Mouse (Mus musculus) forebrain, postnatal 0 days (tissue): ENCODE results near the gene Ddx50. TPM values are rescaled to one million over a fixed set of nuclear protein-coding genes. Genes with fewer than 3 reads are reported as not detected.

Experiments used
- ATAC-seq: fragments of 200-750 bp; cut with Nextera tagmentation; 2 replicates; pipeline ENCODE4 v1.8.0; 2017; ENCODE audit warnings: mild to moderate bottlenecking, moderate library complexity
- DNase-seq: peaks from one replicate; pipeline ENCODE4 v3.0.0-alpha.2; 2015
- H3K27ac ChIP-seq: fragments of 300-500 bp; sonication (generic); 2 replicates; pipeline ENCODE4 v1.5.1; 2014; ENCODE audit warnings: low read depth, mild to moderate bottlenecking, antibody characterized with exemption, low read length, moderate library complexity, mixed read lengths
- H3K27me3 ChIP-seq: fragments of 300-500 bp; sonication (generic); 2 replicates; pipeline ENCODE4 v1.6.1; 2014; ENCODE audit warnings: mild to moderate bottlenecking, low read length, mixed read lengths; ENCODE audit not compliant: insufficient read depth
- H3K36me3 ChIP-seq: fragments of 300-500 bp; sonication (generic); 2 replicates; pipeline ENCODE4 v1.6.1; 2014; ENCODE audit warnings: mild to moderate bottlenecking, moderate library complexity; ENCODE audit not compliant: insufficient read depth
- H3K4me1 ChIP-seq: fragments of 300-500 bp; sonication (generic); 2 replicates; pipeline ENCODE4 v1.6.1; 2014; ENCODE audit warnings: antibody characterized with exemption; ENCODE audit not compliant: insufficient read depth
- H3K4me2 ChIP-seq: fragments of 300-500 bp; sonication (generic); 2 replicates; pipeline ENCODE4 v1.6.1; 2014; ENCODE audit warnings: low read depth, mild to moderate bottlenecking, moderate library complexity
- H3K4me3 ChIP-seq: fragments of 300-500 bp; sonication (generic); 2 replicates; pipeline ENCODE4 v1.5.1; 2014; ENCODE audit warnings: low read depth, low read length, mixed read lengths
- H3K9ac ChIP-seq: fragments of 300-500 bp; sonication (generic); 2 replicates; pipeline ENCODE4 v1.6.1; 2014; ENCODE audit warnings: mild to moderate bottlenecking
- H3K9me3 ChIP-seq: fragments of 300-500 bp; sonication (generic); 2 replicates; pipeline ENCODE4 v1.6.1; 2016; ENCODE audit warnings: low read length
- CTCF ChIP-seq: sonication (generic); IDR thresholded peaks from 2 replicates; pipeline ENCODE4 v1.5.1; 2016; ENCODE audit warnings: antibody characterized with exemption, control low read depth, low read depth
- WGBS: fragments of 180-500 bp; shearing (Covaris S2); extraction: QIAGEN DNeasy Blood & Tissue Kit; methylation state at CpG from one replicate; pipeline ENCODE4 v1.1.7; 2014; 5-methylcytosine and 5-hydroxymethylcytosine counted together
- polyA plus RNA-seq: library from polyadenylated mRNA; unstranded; fragments of >200 nt; fragmentation: Nextera tagmentation; extraction: Ambion mirVana; gene quantifications from 2 replicates; pipeline ENCODE4 v1.2.1, GENCODE M21; 2015
- total RNA-seq: library from RNA; depleted of rRNA; stranded (reverse); fragments of >200 nt; gene quantifications from 2 replicates; pipeline ENCODE4 v1.2.3, GENCODE M21; 2014

Gene Ddx50
- total and polyA plus RNA-seq, 2 experiments from 2014 or later, result 74.5 to 91.0 TPM

DNA sequence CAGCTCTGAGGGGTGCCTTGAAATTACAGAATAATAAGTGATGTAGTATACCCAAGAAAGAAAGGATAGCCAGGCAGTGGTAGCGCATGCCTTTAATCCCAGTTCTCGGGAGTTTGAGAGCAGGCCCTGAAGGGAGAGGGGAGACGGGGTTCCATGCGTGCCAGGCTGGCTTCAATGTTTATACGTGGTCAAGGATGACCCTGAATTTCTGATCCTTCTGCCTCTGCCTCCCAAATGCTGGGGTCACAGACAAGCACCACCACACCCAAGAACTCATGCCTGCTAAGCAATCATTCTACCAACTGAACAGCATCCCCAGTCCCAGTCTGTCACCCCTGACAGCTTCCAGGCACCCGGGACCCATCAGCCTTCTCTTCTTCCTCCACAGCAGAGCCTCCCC is 25.2 kb upstream of the Ddx50 start:
- WGBS, result 91% methylated on average over 6 of the region's 6 CpGs
- no peak for TF ChIP-seq CTCF
- DNase-seq (no peak), ATAC-seq (no peak)
- H3K9me3 ChIP-seq, result no peaks in the 10 kb centered on the region
- H3K36me3 ChIP-seq, result no peaks in the 10 kb centered on the region
- H3K4me3 ChIP-seq, result no peak overlapping the region
- no peaks in the 10 kb centered on the region for H3K27me3 ChIP-seq
- H3K4me2 ChIP-seq, result no peak overlapping the region
- no peak overlapping the region for H3K9ac ChIP-seq
- no peaks in the 10 kb centered on the region for H3K4me1 ChIP-seq
- no peak overlapping the region for H3K27ac ChIP-seq

DNA sequence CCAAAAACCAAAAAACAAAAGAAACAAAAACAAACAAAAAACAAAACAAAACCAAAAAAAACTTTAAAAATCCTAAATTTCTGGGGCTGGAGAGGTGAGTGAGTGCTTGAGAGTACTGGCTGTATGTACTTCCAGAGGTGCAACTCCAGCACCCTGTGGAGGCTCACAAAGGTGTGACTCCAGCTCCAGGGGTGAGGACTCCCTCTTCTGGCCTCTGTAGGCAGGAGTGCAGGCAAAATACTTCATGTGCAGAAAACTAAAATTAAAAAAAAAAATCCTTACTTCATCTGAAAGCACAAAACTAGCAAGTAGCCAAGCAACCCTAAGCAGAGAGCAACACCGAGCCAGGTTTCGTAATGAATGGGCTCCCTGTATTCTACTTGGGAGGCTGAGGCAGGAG is 21.3 kb upstream of the Ddx50 start:
- no peak overlapping the region for H3K9ac ChIP-seq
- TF ChIP-seq CTCF, result no peak
- H3K9me3 ChIP-seq, result no peaks in the 10 kb centered on the region
- H3K4me2 ChIP-seq, result no peak overlapping the region
- H3K4me1 ChIP-seq, result no peaks in the 10 kb centered on the region
- DNase-seq (no peak), ATAC-seq (no peak)
- H3K27me3 ChIP-seq, result no peaks in the 10 kb centered on the region
- WGBS, result 97% methylated on average over 2 of the region's 2 CpGs
- H3K27ac ChIP-seq, result no peak overlapping the region
- H3K36me3 ChIP-seq, result no peaks in the 10 kb centered on the region
- no peak overlapping the region for H3K4me3 ChIP-seq

DNA sequence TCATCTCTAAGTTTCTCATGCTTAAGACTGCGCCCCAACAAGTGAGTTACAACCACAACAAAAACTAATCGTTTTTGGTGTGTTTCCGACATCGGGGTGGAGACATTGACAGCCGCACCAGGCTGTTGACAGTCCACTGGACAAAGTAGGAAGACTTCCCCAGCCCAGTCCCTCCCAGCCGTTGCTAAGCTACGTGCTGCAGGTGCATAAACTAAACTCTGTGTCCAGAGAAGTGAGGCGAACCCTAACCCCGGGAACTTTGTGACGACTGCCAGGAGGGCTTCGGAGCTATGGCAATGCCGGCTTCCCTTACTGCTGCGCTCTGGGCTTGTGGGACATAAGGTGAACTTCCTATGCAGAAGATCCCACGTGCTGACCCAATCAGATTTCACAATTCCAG is 18.2 kb upstream of the Ddx50 start:
- no peak for TF ChIP-seq CTCF
- Histone ChIP-seq H3K4me2 (no peak overlapping the region), H3K4me3 (no peak overlapping the region), H3K27me3 (no peaks in the 10 kb centered on the region), H3K27ac (no peak overlapping the region), H3K9me3 (no peaks in the 10 kb centered on the region), H3K36me3 (no peaks in the 10 kb centered on the region), H3K9ac (no peak overlapping the region), H3K4me1 (no peaks in the 10 kb centered on the region)
- DNase-seq (no peak), ATAC-seq (no peak)
- 77% methylated on average over 14 of the region's 14 CpGs for WGBS

DNA sequence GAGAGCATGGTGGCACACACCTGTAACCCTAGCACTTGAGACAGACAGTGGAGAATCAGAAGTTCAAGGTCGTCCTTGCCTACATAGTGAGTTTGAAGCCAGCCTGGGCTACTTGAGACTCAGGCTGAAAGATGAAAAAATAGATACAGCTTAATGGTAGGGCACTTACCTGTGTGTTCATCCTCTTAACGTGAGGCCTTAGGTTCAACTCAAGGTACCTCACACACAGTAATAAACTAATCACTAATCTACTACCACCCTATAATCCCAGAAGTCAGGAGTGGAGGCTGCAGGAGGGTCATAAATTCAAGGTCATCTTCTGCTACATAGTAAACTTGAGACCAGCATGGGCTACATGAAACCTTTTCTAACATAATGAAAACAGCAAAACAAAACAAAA is 17.4 kb upstream of the Ddx50 start:
- Histone ChIP-seq H3K27me3 (no peaks in the 10 kb centered on the region), H3K36me3 (no peaks in the 10 kb centered on the region), H3K9me3 (no peaks in the 10 kb centered on the region), H3K4me3 (no peak overlapping the region), H3K9ac (no peak overlapping the region), H3K4me1 (no peaks in the 10 kb centered on the region), H3K4me2 (no peak overlapping the region), H3K27ac (no peak overlapping the region)
- no peak for DNase-seq
- ATAC-seq, result no peak
- no peak for TF ChIP-seq CTCF
- 83% methylated on average over 2 of the region's 2 CpGs for WGBS

DNA sequence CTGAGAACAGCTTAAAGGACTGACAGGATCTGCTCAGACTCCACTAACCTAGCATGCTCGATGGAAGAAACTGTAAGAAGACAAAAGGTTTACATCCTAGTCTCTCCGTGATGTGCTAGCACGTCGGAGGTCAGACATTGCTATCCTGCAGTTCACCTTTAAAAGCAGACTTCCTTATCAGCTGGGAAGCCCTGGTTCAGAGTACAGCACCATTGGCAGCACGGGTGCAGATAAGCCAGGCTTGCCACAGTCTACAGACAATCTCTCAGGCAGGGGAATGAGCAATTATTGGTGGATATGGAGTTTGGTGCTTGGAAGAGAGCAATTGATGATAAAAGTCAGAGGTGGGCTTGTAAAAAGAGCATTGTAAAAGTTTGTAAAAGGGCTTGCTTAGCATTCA is 17.0 kb upstream of the Ddx50 start:
- H3K4me2 ChIP-seq, result no peak overlapping the region
- no peaks in the 10 kb centered on the region for H3K36me3 ChIP-seq
- H3K9me3 ChIP-seq, result no peaks in the 10 kb centered on the region
- no peak for TF ChIP-seq CTCF
- H3K27ac ChIP-seq, result no peak overlapping the region
- no peaks in the 10 kb centered on the region for H3K4me1 ChIP-seq
- no peaks in the 10 kb centered on the region for H3K27me3 ChIP-seq
- no peak overlapping the region for H3K4me3 ChIP-seq
- DNase-seq (no peak), ATAC-seq (no peak)
- H3K9ac ChIP-seq, result no peak overlapping the region
- 86% methylated on average over 5 of the region's 5 CpGs for WGBS

DNA sequence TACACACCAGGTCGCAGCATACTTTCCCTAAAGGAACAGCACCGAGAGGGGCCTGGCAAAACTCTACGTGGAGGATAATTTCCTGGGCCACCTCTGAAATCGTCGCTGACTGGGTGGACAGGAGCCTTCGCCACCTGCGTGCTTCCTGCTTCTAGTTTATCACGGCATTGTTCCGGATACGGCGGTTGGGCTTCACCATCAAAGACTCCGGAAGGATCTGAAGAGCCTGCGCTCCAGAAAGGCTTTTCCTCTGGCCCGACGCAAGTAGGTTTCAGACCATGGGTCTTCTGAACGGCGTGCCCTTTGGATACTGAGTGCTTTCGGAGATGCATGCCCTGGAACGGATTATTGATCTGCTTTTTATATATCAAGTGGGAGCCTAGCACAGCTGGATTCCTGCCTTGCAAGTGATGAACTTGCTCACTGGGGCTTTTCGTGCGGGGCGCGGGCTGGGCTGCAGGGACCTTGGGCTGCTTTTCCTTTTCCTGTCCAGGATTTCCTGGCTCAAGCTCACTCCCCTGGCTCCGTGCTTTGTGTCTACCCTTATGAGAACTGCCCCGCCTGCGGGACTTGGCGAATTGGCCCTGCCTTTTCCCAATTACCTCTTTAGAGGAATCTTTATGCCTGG is 14.1 kb upstream of the Ddx50 start:
- no peak for TF ChIP-seq CTCF
- no peak overlapping the region for H3K27ac ChIP-seq
- no peaks in the 10 kb centered on the region for H3K9me3 ChIP-seq
- no peaks in the 10 kb centered on the region for H3K4me1 ChIP-seq
- H3K4me2 ChIP-seq, result no peak overlapping the region
- no peak for ATAC-seq
- WGBS, result 69% methylated on average over 27 of the region's 27 CpGs
- H3K9ac ChIP-seq, result no peak overlapping the region
- no peak for DNase-seq
- no peaks in the 10 kb centered on the region for H3K27me3 ChIP-seq
- no peak overlapping the region for H3K4me3 ChIP-seq
- H3K36me3 ChIP-seq, result no peaks in the 10 kb centered on the region

DNA sequence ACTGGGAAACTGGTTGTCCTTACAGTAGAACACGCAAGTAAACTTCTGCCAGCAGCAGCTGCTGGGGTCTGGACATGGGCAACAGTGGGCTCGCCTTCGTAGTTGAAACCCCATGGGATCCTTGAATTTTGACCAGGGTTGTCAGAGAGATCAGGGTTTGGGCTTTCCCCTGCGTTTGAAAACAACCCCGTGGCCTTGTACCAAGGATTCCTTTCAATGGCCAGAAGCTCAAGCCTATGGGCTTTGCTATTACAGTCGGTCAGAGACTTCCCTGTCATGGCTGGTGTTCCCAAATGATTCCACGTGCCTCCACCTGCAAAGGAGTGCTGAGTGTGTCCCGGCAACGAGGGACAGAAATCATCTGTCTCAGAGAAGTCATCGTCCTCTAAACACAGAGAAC is 13.2 kb upstream of the Ddx50 start:
- 90% methylated on average over 10 of the region's 10 CpGs for whole genome bisulfite sequencing
- Histone ChIP-seq H3K27me3 (no peaks in the 10 kb centered on the region), H3K27ac (no peak overlapping the region), H3K4me2 (no peak overlapping the region), H3K9me3 (no peaks in the 10 kb centered on the region), H3K4me3 (no peak overlapping the region), H3K36me3 (no peaks in the 10 kb centered on the region), H3K4me1 (no peaks in the 10 kb centered on the region), H3K9ac (no peak overlapping the region)
- no peak for TF ChIP-seq CTCF
- DNase-seq (no peak), ATAC-seq (no peak)
